Mouse (Mus musculus) heart, embryonic 12.5 days (tissue): ENCODE results near the gene Otc. TPM values are rescaled to one million over a fixed set of nuclear protein-coding genes. Genes with fewer than 3 reads are reported as not detected.

Source experiments
- ATAC-seq: fragments of 200-750 bp; cut with Nextera tagmentation; 2 replicates; pipeline ENCODE4 v1.8.0; 2017; ENCODE audit warnings: moderate TSS enrichment, moderate library complexity; ENCODE audit not compliant: insufficient number of reproducible peaks, low FRiP score
- H3K27ac ChIP-seq: fragments of 300-500 bp; sonication (generic); 2 replicates; pipeline ENCODE4 v1.5.1; 2016; ENCODE audit warnings: mild to moderate bottlenecking, moderate library complexity; ENCODE audit not compliant: poor library complexity, severe bottlenecking
- H3K27me3 ChIP-seq: fragments of 300-500 bp; sonication (generic); replicated peaks from 2 replicates; pipeline ENCODE4 v1.6.1; 2016; ENCODE audit warnings: mild to moderate bottlenecking, moderate library complexity
- H3K36me3 ChIP-seq: fragments of 300-500 bp; sonication (generic); 2 replicates; pipeline ENCODE4 v1.6.1; 2016; ENCODE audit warnings: mild to moderate bottlenecking, moderate library complexity
- H3K4me1 ChIP-seq: fragments of 300-500 bp; sonication (generic); replicated peaks from 2 replicates; pipeline ENCODE4 v1.6.1; 2016; ENCODE audit warnings: mild to moderate bottlenecking
- H3K4me2 ChIP-seq: fragments of 300-500 bp; sonication (generic); 2 replicates; pipeline ENCODE4 v1.6.1; 2016; ENCODE audit warnings: mild to moderate bottlenecking, moderate library complexity
- H3K4me3 ChIP-seq: fragments of 300-500 bp; sonication (generic); 2 replicates; pipeline ENCODE4 v1.5.1; 2016; ENCODE audit warnings: mild to moderate bottlenecking
- H3K9ac ChIP-seq: fragments of 300-500 bp; sonication (generic); 2 replicates; pipeline ENCODE4 v1.6.1; 2016; ENCODE audit warnings: mild to moderate bottlenecking, moderate library complexity
- H3K9me3 ChIP-seq: fragments of 300-500 bp; sonication (generic); replicated peaks from 2 replicates; pipeline ENCODE4 v1.6.1; 2016; ENCODE audit warnings: mild to moderate bottlenecking, moderate library complexity
- WGBS: fragments of 180-500 bp; shearing (Covaris S2); methylation state at CpG from one replicate; pipeline ENCODE4 v1.1.7; 2016; 5-methylcytosine and 5-hydroxymethylcytosine counted together
- polyA plus RNA-seq: library from polyadenylated mRNA; unstranded; fragments of >200 nt; fragmentation: Nextera tagmentation; extraction: Ambion mirVana; gene quantifications from 2 replicates; pipeline ENCODE4 v1.2.1, GENCODE M21; 2016

Gene Otc
- not detected in 2 replicates for polyA plus RNA-seq

- Histone ChIP-seq H3K36me3 (no peaks in the 10 kb centered on the region), H3K4me2 (no peak within 1 kb of the TSS), H3K9me3 (no peaks in the 10 kb centered on the region), H3K27me3 (no peaks in the 10 kb centered on the region), H3K4me3 (no peak within 1 kb of the TSS), H3K9ac (no peak within 1 kb of the TSS), H3K4me1 (no peaks in the 10 kb centered on the region), H3K27ac (no peak within 1 kb of the TSS)
- WGBS = 48% methylated on average over 2 of the region's 2 CpGs
- ATAC-seq = no peak
Observed at GRCm38 (mm10) chrX:10251852-10252504, at the start of gene Otc. Gene Otc (plus strand): TSS chrX:10252305.

- Histone ChIP-seq H3K9me3 (no peaks in the 10 kb centered on the region), H3K4me1 (no peaks in the 10 kb centered on the region), H3K36me3 (peaks cover 5% of the 10 kb centered on the region; the same call in 1 of the 2 replicates), H3K27me3 (no peaks in the 10 kb centered on the region), H3K27ac (no peak overlapping the region), H3K4me3 (no peak overlapping the region), H3K4me2 (no peak overlapping the region), H3K9ac (no peak overlapping the region)
- no peak for ATAC-seq
- 73% methylated on average over 5 of the region's 5 CpGs for WGBS
Observed at GRCm38 (mm10) chrX:10205937-10206336, 46.2 kb upstream of the Otc start.

GRCm38 (mm10) chrX:10215972-10216371 is 36.1 kb upstream of the Otc start:
- no peaks in the 10 kb centered on the region for H3K27me3 ChIP-seq
- peak overlapping the region; percentile 56 for H3K4me2 ChIP-seq
- peak overlapping the region; percentile 62 for H3K27ac ChIP-seq
- H3K4me1 ChIP-seq = no peaks in the 10 kb centered on the region
- H3K4me3 ChIP-seq = peak overlapping the region; percentile 61
- H3K36me3 ChIP-seq = no peaks in the 10 kb centered on the region
- WGBS = 19% methylated on average over 16 of the region's 16 CpGs
- peak; percentile 43 for ATAC-seq
- H3K9ac ChIP-seq = peak overlapping the region; percentile 73; the same call in 1 of the 2 replicates
- H3K9me3 ChIP-seq = no peaks in the 10 kb centered on the region

- Histone ChIP-seq H3K27ac (peak within 1 kb of the TSS; percentile 62), H3K4me1 (no peaks in the 10 kb centered on the region), H3K9me3 (no peaks in the 10 kb centered on the region), H3K27me3 (no peaks in the 10 kb centered on the region), H3K4me2 (peak within 1 kb of the TSS; percentile 56), H3K9ac (peak within 1 kb of the TSS; percentile 73; the same call in 1 of the 2 replicates), H3K4me3 (peak within 1 kb of the TSS; percentile 61), H3K36me3 (no peaks in the 10 kb centered on the region)
- peak; percentile 96 for ATAC-seq
- WGBS = 13% methylated on average over 47 of the region's 47 CpGs
Observed at GRCm38 (mm10) chrX:10216410-10216949, 35.6 kb upstream of the Otc start, which contains the start of gene Rpgr. Gene Rpgr (minus strand): TSS chrX:10216920.

GRCm38 (mm10) chrX:10219281-10219680 is 32.8 kb upstream of the Otc start:
- Histone ChIP-seq H3K27me3 (no peaks in the 10 kb centered on the region), H3K27ac (no peak overlapping the region), H3K36me3 (no peaks in the 10 kb centered on the region), H3K9ac (no peak overlapping the region), H3K9me3 (no peaks in the 10 kb centered on the region), H3K4me1 (no peaks in the 10 kb centered on the region), H3K4me2 (no peak overlapping the region), H3K4me3 (no peak overlapping the region)
- ATAC-seq = no peak
- 57% methylated on average over 6 of the region's 6 CpGs for whole genome bisulfite sequencing

GRCm38 (mm10) chrX:10233051-10233450 is 19.1 kb upstream of the Otc start:
- Histone ChIP-seq H3K4me2 (no peak overlapping the region), H3K27me3 (no peaks in the 10 kb centered on the region), H3K36me3 (no peaks in the 10 kb centered on the region), H3K9me3 (no peaks in the 10 kb centered on the region), H3K27ac (no peak overlapping the region), H3K4me1 (no peaks in the 10 kb centered on the region), H3K9ac (no peak overlapping the region), H3K4me3 (no peak overlapping the region)
- WGBS = 68% methylated on average over 2 of the region's 2 CpGs
- ATAC-seq = no peak

- H3K27ac ChIP-seq = no peak overlapping the region
- H3K36me3 ChIP-seq = no peaks in the 10 kb centered on the region
- 57% methylated on average over 3 of the region's 3 CpGs for WGBS
- H3K4me1 ChIP-seq = no peaks in the 10 kb centered on the region
- no peak overlapping the region for H3K4me2 ChIP-seq
- H3K27me3 ChIP-seq = no peaks in the 10 kb centered on the region
- no peaks in the 10 kb centered on the region for H3K9me3 ChIP-seq
- H3K9ac ChIP-seq = no peak overlapping the region
- no peak for ATAC-seq
- H3K4me3 ChIP-seq = no peak overlapping the region
Observed at GRCm38 (mm10) chrX:10234617-10235016, 17.5 kb upstream of the Otc start.

GRCm38 (mm10) chrX:10239515-10239914 is 12.6 kb upstream of the Otc start:
- no peak overlapping the region for H3K27ac ChIP-seq
- H3K9me3 ChIP-seq = no peaks in the 10 kb centered on the region
- H3K36me3 ChIP-seq = no peaks in the 10 kb centered on the region
- no peak overlapping the region for H3K9ac ChIP-seq
- H3K27me3 ChIP-seq = no peaks in the 10 kb centered on the region
- no peaks in the 10 kb centered on the region for H3K4me1 ChIP-seq
- no peak overlapping the region for H3K4me2 ChIP-seq
- WGBS = 58% methylated on average over 4 of the region's 4 CpGs
- H3K4me3 ChIP-seq = no peak overlapping the region
- ATAC-seq = no peak

- WGBS = 58% methylated on average over 3 of the region's 3 CpGs
- Histone ChIP-seq H3K27me3 (no peaks in the 10 kb centered on the region), H3K9ac (no peak overlapping the region), H3K4me2 (no peak overlapping the region), H3K9me3 (no peaks in the 10 kb centered on the region), H3K4me3 (no peak overlapping the region), H3K36me3 (no peaks in the 10 kb centered on the region), H3K4me1 (no peaks in the 10 kb centered on the region), H3K27ac (no peak overlapping the region)
- no peak for ATAC-seq
Observed at GRCm38 (mm10) chrX:10243916-10244315, 8.2 kb upstream of the Otc start.

GRCm38 (mm10) chrX:10251357-10251756 is 748 bp upstream of the Otc start:
- no peak overlapping the region for H3K4me2 ChIP-seq
- no peaks in the 10 kb centered on the region for H3K9me3 ChIP-seq
- H3K36me3 ChIP-seq = no peaks in the 10 kb centered on the region
- no peak for ATAC-seq
- no peak overlapping the region for H3K4me3 ChIP-seq
- no peak overlapping the region for H3K9ac ChIP-seq
- H3K27ac ChIP-seq = no peak overlapping the region
- H3K27me3 ChIP-seq = no peaks in the 10 kb centered on the region
- no peaks in the 10 kb centered on the region for H3K4me1 ChIP-seq

GRCm38 (mm10) chrX:10257774-10258173 is 5.7 kb downstream of the Otc start:
- Histone ChIP-seq H3K36me3 (no peaks in the 10 kb centered on the region), H3K9me3 (no peaks in the 10 kb centered on the region), H3K27ac (no peak overlapping the region), H3K4me1 (no peaks in the 10 kb centered on the region), H3K4me3 (no peak overlapping the region), H3K27me3 (no peaks in the 10 kb centered on the region), H3K9ac (no peak overlapping the region), H3K4me2 (no peak overlapping the region)
- no peak for ATAC-seq
- 54% methylated on average over 1 of the region's 1 CpGs for WGBS

GRCm38 (mm10) chrX:10258260-10258659 is 6.2 kb downstream of the Otc start:
- Histone ChIP-seq H3K27me3 (no peaks in the 10 kb centered on the region), H3K4me3 (no peak overlapping the region), H3K27ac (no peak overlapping the region), H3K4me1 (no peaks in the 10 kb centered on the region), H3K4me2 (no peak overlapping the region), H3K36me3 (no peaks in the 10 kb centered on the region), H3K9me3 (no peaks in the 10 kb centered on the region), H3K9ac (no peak overlapping the region)
- no peak for ATAC-seq
- WGBS = 77% methylated on average over 5 of the region's 5 CpGs
